Mouse (Mus musculus): ENCODE data around the gene Med11.

The Med11 gene

DNA sequence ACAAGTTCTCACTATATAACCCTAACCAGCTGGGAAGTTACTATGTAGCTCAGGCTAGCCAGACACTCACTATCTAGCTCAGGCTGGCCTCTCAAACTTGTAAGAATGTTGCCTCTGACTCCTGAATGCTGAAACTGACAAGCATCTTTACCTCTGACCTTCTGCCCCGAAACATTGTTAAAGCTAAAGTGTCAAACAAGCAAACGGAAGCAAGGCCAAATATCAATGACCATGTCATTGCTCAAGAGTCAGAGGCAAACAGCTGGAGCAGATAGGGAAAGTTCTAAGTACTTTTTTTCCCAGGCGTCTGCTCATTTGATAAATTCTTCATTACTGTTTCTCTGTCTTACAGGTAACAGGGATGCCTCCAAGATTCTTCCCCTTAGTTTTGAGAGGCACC is 50.3 kb downstream of the Med11 start:
- DNase-seq (ENCODE audit: low spot score in 2 of 2), result no peak
